Mouse (Mus musculus) forebrain, embryonic 11.5 days (tissue): ENCODE measurements around the gene Borcs7. TPM values are rescaled to one million over a fixed set of nuclear protein-coding genes. Genes with fewer than 3 reads are reported as not detected.

ENCODE experiments used
- ATAC-seq: fragments of 200-750 bp; cut with Nextera tagmentation; replicated peaks from 2 replicates; pipeline ENCODE4 v1.8.0; 2017; ENCODE audit warnings: moderate TSS enrichment; ENCODE audit not compliant: low FRiP score
- DNase-seq: peaks from one replicate; pipeline ENCODE4 v3.0.0-alpha.2; 2017; ENCODE audit warnings: low spot score
- H3K27ac ChIP-seq: fragments of 300-500 bp; sonication (generic); 2 replicates; pipeline ENCODE4 v1.5.1; 2014; ENCODE audit warnings: low read depth, low read length
- H3K27me3 ChIP-seq: fragments of 300-500 bp; sonication (generic); 2 replicates; pipeline ENCODE4 v1.6.1; 2014; ENCODE audit warnings: mild to moderate bottlenecking, low read length, mixed read lengths; ENCODE audit not compliant: control insufficient read depth, insufficient read depth
- H3K36me3 ChIP-seq: fragments of 300-500 bp; sonication (generic); 2 replicates; pipeline ENCODE4 v1.6.1; 2014; ENCODE audit warnings: mild to moderate bottlenecking, low read length, moderate library complexity, mixed read lengths; ENCODE audit not compliant: control insufficient read depth, insufficient read depth
- H3K4me1 ChIP-seq: fragments of 300-500 bp; sonication (generic); replicated peaks from 2 replicates; pipeline ENCODE4 v1.6.1; 2014; ENCODE audit warnings: low read length, mixed read lengths; ENCODE audit not compliant: control insufficient read depth, insufficient read depth
- H3K4me2 ChIP-seq: fragments of 300-500 bp; sonication (generic); 2 replicates; pipeline ENCODE4 v1.6.1; 2014; ENCODE audit warnings: low read depth, mild to moderate bottlenecking, low read length, moderate library complexity, mixed read lengths; ENCODE audit not compliant: severe bottlenecking
- H3K4me3 ChIP-seq: fragments of 300-500 bp; sonication (generic); 2 replicates; pipeline ENCODE4 v1.5.1; 2014; ENCODE audit warnings: low read depth, low read length
- H3K9ac ChIP-seq: fragments of 300-500 bp; sonication (generic); 2 replicates; pipeline ENCODE4 v1.6.1; 2014; ENCODE audit warnings: low read length
- H3K9me3 ChIP-seq: fragments of 300-500 bp; sonication (generic); 2 replicates; pipeline ENCODE4 v1.6.1; 2016; ENCODE audit warnings: low read length, mixed read lengths; ENCODE audit not compliant: control insufficient read depth
- WGBS: fragments of 180-500 bp; shearing (Covaris S2); extraction: QIAGEN DNeasy Blood & Tissue Kit; methylation state at CpG from one replicate; pipeline ENCODE4 v1.1.7; 2014; 5-methylcytosine and 5-hydroxymethylcytosine counted together
- polyA plus RNA-seq: library from polyadenylated mRNA; unstranded; fragments of >200 nt; fragmentation: Nextera tagmentation; extraction: Ambion mirVana; gene quantifications from 2 replicates; pipeline ENCODE4 v1.2.1, GENCODE M21; 2014

Gene Borcs7
- 11.3 and 12.6 TPM in 2 replicates for polyA plus RNA-seq

DNA sequence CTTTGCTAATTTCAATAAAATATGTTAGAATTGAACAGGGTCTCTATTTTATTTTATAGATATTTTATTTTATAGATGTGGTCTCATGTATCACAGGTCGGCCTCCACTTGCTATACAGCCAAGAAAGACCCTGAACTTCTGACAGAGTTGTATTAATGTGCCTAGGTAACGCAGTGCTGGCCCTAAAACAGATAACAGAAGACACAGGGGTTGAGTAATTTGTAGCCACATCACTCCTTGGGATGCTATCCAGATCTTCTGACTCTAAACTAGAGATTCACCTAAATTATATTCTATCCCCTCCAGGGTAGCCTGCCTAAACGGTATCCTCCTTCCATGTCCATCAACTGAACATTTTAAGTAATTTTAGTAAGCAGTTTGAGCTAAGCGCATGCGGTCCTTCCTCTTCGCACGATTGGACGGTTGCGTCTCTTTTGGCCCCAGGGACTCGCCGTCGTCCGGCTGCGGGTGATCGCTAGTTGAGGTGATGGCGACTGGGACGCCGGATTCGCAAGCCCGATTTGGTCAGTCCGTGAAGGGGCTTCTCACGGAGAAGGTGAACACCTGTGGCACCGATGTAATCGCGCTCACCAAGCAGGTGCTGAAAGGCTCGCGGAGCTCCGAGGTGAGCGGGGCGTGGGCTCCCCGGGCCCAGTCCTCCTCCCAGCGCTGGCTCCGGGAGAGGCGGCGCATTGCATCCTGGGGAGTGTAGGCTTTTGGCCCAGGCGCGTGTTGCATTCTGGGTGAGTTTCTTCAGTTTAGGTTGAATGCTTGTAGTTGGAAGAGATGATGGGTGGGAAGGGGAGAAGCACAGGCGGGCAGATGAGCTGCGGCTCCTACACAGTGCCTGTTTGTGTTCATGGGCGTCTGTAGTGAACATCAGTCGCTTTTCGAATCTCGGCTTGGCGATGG lies at the start of gene Borcs7:
TSS of gene Borcs7 (plus strand) at position 447 of the 913 bp plus-strand sequence.
- H3K4me2 ChIP-seq, result peak within 1 kb of the TSS; percentile 57
- H3K9me3 ChIP-seq, result no peaks in the 10 kb centered on the region
- WGBS, result 2% methylated on average over 44 of the region's 44 CpGs
- H3K27ac ChIP-seq, result 0 out of 2 replicates have a peak within 1 kb of the TSS, but pooled peaks have one; percentile 31
- H3K36me3 ChIP-seq, result no peaks in the 10 kb centered on the region
- peak within 1 kb of the TSS; percentile 58 for H3K4me3 ChIP-seq
- ATAC-seq (peak; percentile 93), DNase-seq (peak; percentile 89)
- H3K27me3 ChIP-seq, result no peaks in the 10 kb centered on the region
- no peaks in the 10 kb centered on the region; the same call in 1 of the 2 replicates for H3K4me1 ChIP-seq
- H3K9ac ChIP-seq, result peak within 1 kb of the TSS; percentile 82

- ATAC-seq, result no peak
- WGBS, result 94% methylated on average over 8 of the region's 8 CpGs
Observed at GRCm38 (mm10) chr19:46640780-46641179, 48.9 kb upstream of the Borcs7 start.

DNA sequence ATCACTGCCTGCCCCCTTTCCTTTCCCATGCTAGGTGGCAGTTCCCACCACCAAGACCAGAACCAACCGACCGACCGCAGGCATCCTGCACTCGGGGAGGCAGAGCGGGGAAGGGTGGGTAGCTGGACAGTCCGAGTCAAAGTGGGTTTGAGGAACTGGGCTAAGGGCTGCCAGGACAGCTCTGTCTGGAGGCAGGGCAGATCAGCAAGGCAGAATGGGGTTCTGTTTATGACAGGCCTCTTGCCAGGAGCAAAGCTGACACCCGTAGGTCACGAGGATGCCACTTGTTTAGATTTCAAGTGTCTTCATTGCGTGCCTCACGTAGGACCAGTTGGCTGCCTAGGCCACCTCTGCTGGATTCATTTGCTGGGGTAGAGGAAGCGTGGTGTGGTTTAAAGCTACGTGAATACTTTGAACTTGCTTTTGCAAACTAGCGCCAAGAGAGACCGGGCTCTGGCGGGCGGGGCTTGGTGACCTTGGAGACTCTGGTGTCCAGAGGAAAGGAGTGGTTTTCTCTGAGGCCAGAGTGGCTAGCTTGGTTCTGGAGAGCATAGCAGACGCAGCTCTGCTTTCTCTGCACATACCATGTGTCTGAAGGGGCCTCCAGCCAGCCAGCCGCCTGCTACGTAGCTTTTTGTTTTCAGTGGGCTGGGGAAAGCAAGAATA lies 48.2 kb upstream of the Borcs7 start:
- no peak overlapping the region for H3K4me3 ChIP-seq
- H3K36me3 ChIP-seq, result no peaks in the 10 kb centered on the region; the same call in 1 of the 2 replicates
- no peaks in the 10 kb centered on the region for H3K27me3 ChIP-seq
- peaks cover 12% of the 10 kb centered on the region for H3K4me1 ChIP-seq
- H3K9me3 ChIP-seq, result no peaks in the 10 kb centered on the region
- ATAC-seq (no peak), DNase-seq (no peak)
- peak overlapping the region; percentile 42; the same call in 1 of the 2 replicates for H3K27ac ChIP-seq
- 72% methylated on average over 19 of the region's 19 CpGs for WGBS
- no peak overlapping the region for H3K4me2 ChIP-seq
- H3K9ac ChIP-seq, result no peak overlapping the region

More at GRCm38 (mm10) chr19:46640780-46641179, 48.9 kb upstream of the Borcs7 start:
- Histone ChIP-seq H3K4me3 (no peak overlapping the region), H3K27me3 (no peaks in the 10 kb centered on the region), H3K9me3 (no peaks in the 10 kb centered on the region), H3K4me2 (no peak overlapping the region), H3K9ac (no peak overlapping the region), H3K27ac (no peak overlapping the region), H3K4me1 (peaks cover 12% of the 10 kb centered on the region), H3K36me3 (no peaks in the 10 kb centered on the region; the same call in 1 of the 2 replicates)
- DNase-seq, result no peak

- 77% methylated on average over 22 of the region's 22 CpGs for WGBS
- peaks cover 12% of the 10 kb centered on the region for H3K4me1 ChIP-seq
- H3K4me2 ChIP-seq, result no peak overlapping the region
- DNase-seq, result no peak
- H3K36me3 ChIP-seq, result no peaks in the 10 kb centered on the region; the same call in 1 of the 2 replicates
- no peaks in the 10 kb centered on the region for H3K27me3 ChIP-seq
- H3K9me3 ChIP-seq, result no peaks in the 10 kb centered on the region
- ATAC-seq, result no peak
- H3K4me3 ChIP-seq, result no peak overlapping the region
- no peak overlapping the region for H3K27ac ChIP-seq
- H3K9ac ChIP-seq, result no peak overlapping the region
Observed at GRCm38 (mm10) chr19:46642136-46642753, 47.5 kb upstream of the Borcs7 start.

GRCm38 (mm10) chr19:46643236-46643635 lies 46.5 kb upstream of the Borcs7 start:
- WGBS, result 89% methylated on average over 5 of the region's 5 CpGs
- no peak for ATAC-seq
- no peaks in the 10 kb centered on the region for H3K9me3 ChIP-seq
- DNase-seq, result no peak
- no peak overlapping the region for H3K4me3 ChIP-seq
- H3K9ac ChIP-seq, result no peak overlapping the region
- H3K36me3 ChIP-seq, result no peaks in the 10 kb centered on the region
- peaks cover 12% of the 10 kb centered on the region for H3K4me1 ChIP-seq
- no peak overlapping the region for H3K27ac ChIP-seq
- H3K4me2 ChIP-seq, result no peak overlapping the region
- no peaks in the 10 kb centered on the region for H3K27me3 ChIP-seq

DNA sequence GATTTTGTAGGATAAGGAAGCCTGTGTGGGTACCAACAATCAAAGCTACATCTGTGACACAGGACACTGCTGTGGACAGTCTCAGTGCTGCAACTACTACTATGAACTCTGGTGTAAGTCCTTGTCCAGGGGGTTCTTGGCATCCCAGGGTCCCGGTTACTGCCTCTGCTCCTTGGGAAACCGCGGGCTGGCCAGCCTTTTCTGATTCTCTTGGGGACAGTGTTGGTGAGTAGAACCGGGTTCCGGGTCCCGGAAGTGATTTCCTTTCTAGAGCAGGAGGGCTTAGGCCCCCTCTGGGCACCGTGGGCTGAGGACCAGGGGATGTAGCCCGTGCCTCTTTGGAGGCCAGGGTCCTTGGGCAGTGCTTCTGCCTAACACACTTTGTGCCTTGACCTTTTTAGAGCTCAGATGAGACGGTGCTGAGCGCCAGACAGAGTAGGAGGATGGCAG lies 45.3 kb upstream of the Borcs7 start:
- H3K36me3 ChIP-seq, result no peaks in the 10 kb centered on the region
- no peaks in the 10 kb centered on the region for H3K27me3 ChIP-seq
- DNase-seq, result no peak
- H3K27ac ChIP-seq, result no peak overlapping the region
- no peak overlapping the region for H3K4me2 ChIP-seq
- ATAC-seq, result no peak
- H3K4me3 ChIP-seq, result no peak overlapping the region
- H3K4me1 ChIP-seq, result peaks cover 12% of the 10 kb centered on the region
- WGBS, result 84% methylated on average over 10 of the region's 10 CpGs
- H3K9me3 ChIP-seq, result no peaks in the 10 kb centered on the region
- H3K9ac ChIP-seq, result no peak overlapping the region

- no peaks in the 10 kb centered on the region for H3K9me3 ChIP-seq
- no peak overlapping the region for H3K4me3 ChIP-seq
- H3K36me3 ChIP-seq, result no peaks in the 10 kb centered on the region
- no peak overlapping the region for H3K27ac ChIP-seq
- H3K27me3 ChIP-seq, result no peaks in the 10 kb centered on the region
- peaks cover 12% of the 10 kb centered on the region for H3K4me1 ChIP-seq
- no peak overlapping the region for H3K9ac ChIP-seq
- DNase-seq (no peak), ATAC-seq (no peak)
- 39% methylated on average over 12 of the region's 12 CpGs for WGBS
- no peak overlapping the region for H3K4me2 ChIP-seq
Observed at GRCm38 (mm10) chr19:46644793-46645602, 44.7 kb upstream of the Borcs7 start.
